Mouse (Mus musculus): ENCODE results near the gene Pnck. TPM values are rescaled to one million over a fixed set of nuclear protein-coding genes. Genes with fewer than 3 reads are reported as not detected.

Gene Pnck
- polyA plus RNA-seq, 1 experiment: not detected

DNA sequence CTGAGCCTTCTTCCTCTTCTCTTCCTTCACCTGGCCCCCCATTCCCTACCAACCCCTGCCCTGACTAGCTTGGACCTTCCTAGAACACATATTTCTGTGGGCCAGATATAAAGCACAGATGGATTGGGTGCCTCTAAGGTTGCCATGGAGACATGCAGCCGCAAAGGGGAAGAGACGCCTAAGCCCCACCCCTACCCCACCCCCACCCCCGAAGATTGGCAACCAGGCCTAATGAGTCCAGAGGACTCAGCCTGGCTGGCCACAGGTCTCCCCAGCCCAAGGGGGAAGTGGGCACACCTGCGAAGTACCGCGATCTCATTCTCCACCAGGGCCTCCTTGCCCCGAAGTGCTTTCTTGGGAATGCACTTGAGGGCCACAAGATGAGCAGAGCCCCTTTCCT is 1.5 kb downstream of the Pnck start:
- no peak for TF ChIP-seq GATA1 (IDR thresholded peaks at IDR 0.05; ENCODE audit: low read length)

DNA sequence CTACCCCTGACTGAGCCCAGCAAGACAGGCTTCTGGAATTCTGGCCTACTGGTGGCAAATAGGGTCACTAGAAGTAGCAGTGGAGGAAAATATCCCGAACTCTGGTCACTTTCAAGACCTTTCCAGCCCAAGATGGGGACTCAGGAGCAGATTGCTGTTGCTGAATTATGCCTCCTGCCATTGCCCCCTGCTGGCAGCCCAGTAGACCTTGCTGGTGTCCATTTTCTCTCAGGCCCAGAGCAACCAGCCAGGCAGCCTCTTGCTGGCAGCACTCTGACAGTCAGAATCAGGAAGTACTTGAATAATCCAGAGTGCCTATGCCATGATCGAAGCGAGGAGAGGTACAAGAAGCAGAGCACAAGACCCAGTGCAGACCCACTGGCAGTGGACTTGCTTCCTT is 4.4 kb downstream of the Pnck start:
- no peak for TF ChIP-seq GATA1 (IDR thresholded peaks at IDR 0.05; ENCODE audit: low read length)

DNA sequence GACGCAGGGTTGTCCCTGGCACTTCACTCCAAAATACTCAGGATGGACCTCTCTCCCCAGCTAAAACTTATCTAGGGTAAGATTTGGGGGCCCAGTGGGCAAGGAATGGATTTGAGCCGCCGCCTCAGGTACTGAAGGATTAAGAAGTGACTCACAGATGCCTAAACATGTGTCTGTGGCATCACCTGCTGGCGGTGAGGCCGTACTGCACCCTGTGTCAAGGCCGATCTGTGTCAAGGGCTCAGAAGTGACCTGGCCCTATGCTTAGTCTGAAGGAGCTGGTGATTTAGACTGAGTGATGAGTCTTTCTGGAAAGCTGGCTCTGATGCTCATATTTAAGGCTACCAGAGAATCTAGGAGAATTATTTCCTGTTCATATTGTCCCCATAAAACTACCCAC is 5.7 kb downstream of the Pnck start:
- no peak for TF ChIP-seq GATA1 (IDR thresholded peaks at IDR 0.05; ENCODE audit: low read length)

- TF ChIP-seq GATA1 (IDR thresholded peaks at IDR 0.05; ENCODE audit: low read length): no peak
Observed at GRCm38 (mm10) chrX:73653392-73653791, 6.5 kb downstream of the Pnck start.

DNA sequence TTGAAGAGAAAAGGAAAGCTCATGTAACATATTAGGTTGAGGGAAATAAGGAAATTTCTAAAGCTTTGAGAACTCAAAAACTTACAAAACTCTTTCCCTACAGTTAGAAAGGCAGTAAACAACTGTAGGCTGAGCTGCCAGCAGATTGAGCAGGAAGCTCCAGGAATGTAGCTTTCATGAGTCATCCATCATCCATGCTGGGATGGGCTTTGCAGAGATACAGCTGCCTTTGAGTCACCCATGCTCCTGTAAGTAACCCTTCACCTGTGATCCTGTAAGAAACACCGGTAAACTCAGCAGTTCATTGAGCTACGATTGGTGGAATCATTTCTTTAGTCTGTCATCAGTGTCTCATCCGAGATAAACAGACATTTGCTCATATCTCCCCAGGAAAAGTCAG is 9.0 kb downstream of the Pnck start:
- no peak for TF ChIP-seq GATA1 (IDR thresholded peaks at IDR 0.05; ENCODE audit: low read length)

DNA sequence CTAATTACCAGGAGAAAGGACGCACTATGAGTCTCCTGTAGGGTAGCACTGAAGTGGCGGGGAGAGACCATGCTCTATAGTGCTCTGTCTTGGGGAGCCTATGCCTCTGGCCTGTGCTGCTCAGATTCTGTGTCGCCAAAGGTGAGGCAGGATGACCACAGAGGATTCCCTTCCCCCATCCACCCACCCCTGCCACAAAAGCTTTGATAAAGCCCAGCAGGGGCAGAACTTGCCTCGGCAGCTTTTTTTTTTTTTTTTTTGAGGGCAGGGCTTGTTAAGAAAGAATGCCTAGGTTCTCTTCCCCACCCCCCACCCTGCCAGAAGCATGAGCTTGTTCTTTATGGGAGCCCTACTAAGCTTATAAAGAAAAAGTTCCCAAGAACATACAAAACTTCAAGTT is 14.8 kb downstream of the Pnck start:
- no peak for TF ChIP-seq GATA1 (IDR thresholded peaks at IDR 0.05; ENCODE audit: low read length)

- no peak for TF ChIP-seq GATA1 (IDR thresholded peaks at IDR 0.05; ENCODE audit: low read length)
Observed at GRCm38 (mm10) chrX:73639901-73640469, 19.9 kb downstream of the Pnck start.

DNA sequence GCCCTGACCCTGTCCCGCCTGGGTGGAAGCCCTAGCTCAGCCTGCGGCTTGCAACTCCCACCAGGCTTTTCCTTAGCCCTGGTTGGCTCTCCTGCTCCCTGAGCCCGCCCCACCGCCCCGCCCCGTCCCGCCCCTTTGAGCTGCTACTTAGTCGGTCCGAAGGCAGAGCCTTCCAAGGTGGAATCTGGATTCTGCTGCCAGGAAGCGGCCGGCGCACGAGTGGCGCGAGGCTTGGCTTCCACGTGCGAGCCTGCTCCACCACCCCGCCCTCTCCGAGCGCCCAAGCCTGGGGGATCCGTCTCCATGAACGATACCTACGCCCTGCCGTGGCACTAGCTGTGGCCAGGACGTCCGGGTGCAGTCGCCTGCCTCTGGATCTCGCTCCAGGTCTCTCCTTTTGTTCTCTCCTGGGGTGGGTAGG is 20.7 kb downstream of the Pnck start, which contains the start of gene Dusp9:
Dusp9 (plus strand) TSS at position 165 of the 421 bp plus-strand sequence.
- no peak for TF ChIP-seq GATA1 (IDR thresholded peaks at IDR 0.05; ENCODE audit: low read length)

DNA sequence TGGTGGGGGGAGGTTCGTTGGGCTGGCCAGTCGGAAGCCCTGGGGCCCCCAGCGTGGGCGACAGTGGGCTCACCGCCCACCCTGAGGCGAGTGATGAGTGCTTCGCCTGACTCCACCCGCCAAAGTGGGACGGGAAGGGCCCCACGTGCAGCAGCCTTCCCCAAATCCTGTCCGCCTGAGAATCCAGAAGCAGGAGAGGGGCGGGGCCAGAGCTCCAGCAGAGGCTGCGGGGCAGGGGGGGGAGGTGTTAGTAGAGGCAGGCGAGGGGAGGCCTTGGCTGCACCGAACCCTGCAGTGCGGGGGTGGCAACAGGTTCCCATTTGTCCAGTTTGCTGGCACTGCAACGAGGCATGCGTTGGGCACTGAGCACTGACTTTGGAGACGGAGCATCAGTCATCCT is 22.5 kb downstream of the Pnck start:
- TF ChIP-seq GATA1 (IDR thresholded peaks at IDR 0.05; ENCODE audit: low read length): no peak

DNA sequence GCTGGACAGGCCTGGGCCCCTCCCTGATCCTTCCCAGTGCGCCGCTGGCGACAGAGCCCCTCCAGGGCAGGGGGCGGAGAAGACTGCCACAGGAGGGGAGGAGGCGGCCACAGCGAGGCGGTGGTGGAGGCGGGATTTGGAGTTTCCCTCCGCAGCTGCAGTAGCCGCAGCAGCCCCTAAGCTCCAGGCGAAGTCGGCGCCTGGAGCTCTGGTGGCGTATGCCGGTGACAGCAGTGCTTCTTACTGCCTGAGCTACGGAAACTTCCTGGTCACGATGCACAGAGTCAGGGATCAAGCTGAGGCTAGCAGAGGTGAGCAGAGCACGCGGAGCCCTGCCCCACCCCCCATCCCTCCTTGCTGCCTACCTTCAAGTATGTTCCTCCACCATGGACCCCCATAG is 24.5 kb downstream of the Pnck start:
- TF ChIP-seq GATA1 (IDR thresholded peaks at IDR 0.05; ENCODE audit: low read length): no peak

DNA sequence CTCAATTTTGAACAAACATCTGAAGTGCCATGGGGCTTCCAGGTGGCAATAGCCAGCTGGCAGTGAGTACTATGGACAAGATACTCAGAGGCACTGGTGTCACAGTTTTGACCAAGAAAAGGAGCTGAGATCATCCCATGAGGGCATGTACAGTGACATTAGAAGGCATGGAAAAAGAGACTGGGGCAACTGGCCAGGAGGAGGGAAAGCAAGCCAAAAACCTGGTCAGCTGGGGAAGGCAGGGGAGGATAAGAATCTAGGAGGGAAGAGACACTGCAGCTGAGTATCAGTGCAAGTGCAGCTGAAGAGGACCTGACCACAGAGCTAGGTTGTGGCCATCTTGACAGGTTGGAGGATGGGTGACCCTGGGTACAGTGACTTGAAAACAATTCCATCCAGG is 32.9 kb downstream of the Pnck start:
- TF ChIP-seq GATA1 (IDR thresholded peaks at IDR 0.05; ENCODE audit: low read length): no peak

DNA sequence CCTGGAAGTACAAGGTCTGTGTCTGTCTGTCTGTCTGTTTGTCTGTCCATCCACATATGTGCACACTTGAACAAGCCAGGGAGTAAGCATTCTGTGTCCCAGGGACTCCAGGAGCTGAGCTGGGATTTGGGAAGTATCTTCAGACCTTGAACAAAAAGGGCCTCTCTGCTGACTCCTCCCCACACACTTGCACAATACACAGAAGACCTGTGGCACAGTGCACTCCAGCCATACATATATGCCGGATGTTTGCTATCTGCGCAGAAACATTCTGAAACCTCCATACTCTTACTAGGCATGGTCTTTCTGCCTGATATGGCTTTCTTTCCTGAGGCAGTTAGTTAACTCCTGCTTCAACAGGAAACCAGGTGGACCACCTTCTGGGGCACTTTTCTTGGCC is 40.0 kb downstream of the Pnck start:
- no peak for TF ChIP-seq GATA1 (IDR thresholded peaks at IDR 0.05; ENCODE audit: low read length)

- no peak for TF ChIP-seq GATA1 (IDR thresholded peaks at IDR 0.05; ENCODE audit: low read length)
Observed at GRCm38 (mm10) chrX:73619401-73619800, 40.5 kb downstream of the Pnck start.

DNA sequence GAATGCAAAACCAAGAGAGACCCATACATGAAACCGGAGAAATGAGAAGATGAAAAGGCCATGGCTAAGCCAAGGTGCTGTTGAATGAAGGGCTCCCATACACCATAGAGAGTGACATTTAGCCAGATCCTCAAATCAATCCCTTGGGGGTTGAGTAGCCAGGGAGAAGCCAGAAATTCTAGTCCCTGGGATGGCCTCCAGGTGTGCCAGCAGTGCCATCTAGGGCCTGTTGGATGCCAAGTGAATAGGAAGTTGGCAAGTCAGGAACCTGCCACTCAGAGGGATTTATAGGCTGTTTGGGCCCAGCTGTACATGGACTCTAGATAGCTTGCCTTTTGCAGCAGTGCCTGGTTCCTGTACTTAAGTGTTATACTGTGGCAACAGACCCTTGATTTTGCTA is 44.0 kb downstream of the Pnck start:
- TF ChIP-seq GATA1 (IDR thresholded peaks at IDR 0.05; ENCODE audit: low read length): no peak

DNA sequence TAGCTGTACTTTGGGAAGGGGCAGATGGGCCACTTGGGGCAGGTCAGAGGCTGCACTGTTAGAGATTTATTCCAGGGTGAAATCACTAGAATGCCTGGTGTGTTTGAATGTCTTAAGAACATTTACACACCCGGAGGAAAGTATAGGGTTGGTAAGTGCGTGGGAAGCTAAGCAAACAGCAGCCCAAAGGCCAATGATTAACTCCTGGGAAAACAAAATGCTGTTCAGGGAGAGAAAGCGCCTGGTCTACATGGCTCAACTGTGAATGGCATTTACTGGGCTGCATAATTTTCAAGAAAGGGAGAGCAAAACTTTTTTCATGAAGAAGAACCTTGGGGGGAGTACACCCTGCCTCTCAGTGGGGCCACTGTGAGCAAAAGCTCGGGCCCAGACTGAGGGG is 46.3 kb downstream of the Pnck start:
- TF ChIP-seq GATA1 (IDR thresholded peaks at IDR 0.05; ENCODE audit: low read length): no peak

Other genes starting within 250 kb of the Pnck start
- gene Zfp92, start 249.0 kb downstream of the Pnck start, polyA plus RNA-seq (2012): not detected in 2 replicates
- not detected in 2 replicates for gene Trex2, start 224.8 kb downstream of the Pnck start, polyA plus RNA-seq (2012)
- gene Haus7, start 201.1 kb downstream of the Pnck start, polyA plus RNA-seq (2012): 3.4 and 3.5 TPM in 2 replicates
- gene Bgn, start 176.5 kb downstream of the Pnck start, polyA plus RNA-seq (2012): not detected in 2 replicates
- gene Atp2b3, start 157.0 kb downstream of the Pnck start, polyA plus RNA-seq (2012): not detected in 2 replicates
- 0.06 TPM in 2 replicates for gene Dusp9, start 20.7 kb downstream of the Pnck start, polyA plus RNA-seq (2012)
- gene Slc6a8, start 13.0 kb upstream of the Pnck start, polyA plus RNA-seq (2012): 4.1 and 4.5 TPM in 2 replicates
- 8.6 and 10.7 TPM in 2 replicates for gene Bcap31, start 56.1 kb upstream of the Pnck start, polyA plus RNA-seq (2012)
- 18.2 and 19.9 TPM in 2 replicates for gene Abcd1, start 56.5 kb upstream of the Pnck start, polyA plus RNA-seq (2012)
- not detected in 2 replicates for gene Plxnb3, start 97.0 kb upstream of the Pnck start, polyA plus RNA-seq (2012)
- gene Srpk3, start 114.3 kb upstream of the Pnck start, polyA plus RNA-seq (2012): not detected in 2 replicates
- gene Idh3g, start 126.8 kb upstream of the Pnck start, polyA plus RNA-seq (2012): 31.6 and 36.9 TPM in 2 replicates
- 18.1 and 22.8 TPM in 2 replicates for gene Ssr4, start 126.9 kb upstream of the Pnck start, polyA plus RNA-seq (2012)
- not detected in 2 replicates for gene Pdzd4, start 164.9 kb upstream of the Pnck start, polyA plus RNA-seq (2012)
- not detected in 2 replicates for gene Avpr2, start 232.0 kb upstream of the Pnck start, polyA plus RNA-seq (2012)
- gene L1cam, start 236.0 kb upstream of the Pnck start, polyA plus RNA-seq (2012): not detected in 2 replicates